Comparison of ENCODE assay signal across 8 mouse cellular contexts in the genomic region with DNA sequence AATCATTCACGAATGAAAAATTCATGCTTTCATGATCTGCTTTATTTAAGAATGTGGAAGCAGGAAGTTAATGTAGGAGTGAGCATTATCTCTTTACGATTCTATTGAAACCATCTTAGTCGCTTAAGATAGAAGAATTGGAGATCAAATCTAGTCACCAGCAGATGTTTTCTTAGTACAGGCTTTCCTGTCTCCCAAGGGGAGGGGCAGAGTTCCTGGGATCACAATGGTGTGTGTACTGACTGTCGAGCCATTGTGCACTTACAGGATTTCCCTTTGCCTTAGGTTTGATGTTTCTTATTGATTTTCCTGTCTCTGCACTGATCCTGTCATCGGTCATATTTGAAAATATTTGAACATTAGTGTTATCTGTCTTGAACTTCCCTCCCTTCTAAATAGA. TPM values are rescaled to one million over a fixed set of nuclear protein-coding genes. Genes with fewer than 3 reads are reported as not detected.
DNase-seq lines count a peak whose midpoint lies in the region; ATAC-seq and TF ChIP-seq lines count a peak whose summit lies in the region.

No protein-coding gene starts in this region.

- no peak overlapping the region for H3K4me3 ChIP-seq in cerebellum, adult 2 months (replicated peaks; ENCODE audit: insufficient read depth, low read depth, low read length)
- H3K4me3 ChIP-seq in intestine, embryonic 16.5 days (ENCODE audit: low read length), result peak overlapping the region; percentile 81
- H3K4me3 ChIP-seq in midbrain, embryonic 13.5 days (replicated peaks), result peak overlapping the region; percentile 73

- peak overlapping the region; percentile 88; the same call in 1 of the 2 replicates for H3K9ac ChIP-seq in intestine, embryonic 16.5 days (ENCODE audit: low read depth, low read length)
- peak overlapping the region; percentile 84 for H3K9ac ChIP-seq in midbrain, embryonic 13.5 days (replicated peaks)

- TF ChIP-seq POLR2A in cerebellum, adult 2 months (IDR thresholded peaks at IDR 0.05; ENCODE audit: borderline replicate concordance, insufficient read depth, low read length), result no peak

- H3K4me2 ChIP-seq in intestine, embryonic 16.5 days (ENCODE audit: low read depth, low read length), result peak overlapping the region; percentile 90
- H3K4me2 ChIP-seq in midbrain, embryonic 13.5 days (replicated peaks), result peak overlapping the region; percentile 85

- H3K27me3 ChIP-seq in cerebellum, adult 2 months (ENCODE audit: control insufficient read depth, insufficient read depth, low read length), result no peaks in the 10 kb centered on the region
- no peaks in the 10 kb centered on the region for H3K27me3 ChIP-seq in intestine, embryonic 16.5 days (replicated peaks; ENCODE audit: control insufficient read depth, insufficient read depth, low read length)
- no peaks in the 10 kb centered on the region for H3K27me3 ChIP-seq in midbrain, embryonic 13.5 days

- no peaks in the 10 kb centered on the region for H3K4me1 ChIP-seq in cerebellum, adult 2 months (ENCODE audit: control insufficient read depth, insufficient read depth, low read length)
- peaks cover 6% of the 10 kb centered on the region; the same call in 1 of the 2 replicates for H3K4me1 ChIP-seq in intestine, embryonic 16.5 days (ENCODE audit: control insufficient read depth, insufficient read depth, low read length)
- H3K4me1 ChIP-seq in midbrain, embryonic 13.5 days (replicated peaks), result peaks cover 6% of the 10 kb centered on the region; the same call in 1 of the 2 replicates

- no peaks in the 10 kb centered on the region for H3K36me3 ChIP-seq in intestine, embryonic 16.5 days (ENCODE audit: control insufficient read depth, insufficient read depth, low read length)
- no peaks in the 10 kb centered on the region for H3K36me3 ChIP-seq in midbrain, embryonic 13.5 days

- H3K27ac ChIP-seq in cerebellum, adult 2 months (ENCODE audit: insufficient read depth, low read length), result no peak overlapping the region
- no peak overlapping the region for H3K27ac ChIP-seq in intestine, embryonic 16.5 days (ENCODE audit: low read length)
- H3K27ac ChIP-seq in midbrain, embryonic 13.5 days, result peak overlapping the region; percentile 57; the same call in 1 of the 2 replicates

- no peak for TF ChIP-seq CTCF in cerebellum, adult 2 months (IDR thresholded peaks at IDR 0.05; ENCODE audit: borderline replicate concordance, insufficient read depth, low read depth, low read length)

- ATAC-seq in erythroblast, adult 5-6 weeks (replicated peaks; ENCODE audit: low FRiP score, poor library complexity, severe bottlenecking), result 0 out of 2 replicates have a peak, but pooled peaks have one; percentile 34
- ATAC-seq in intestine, embryonic 16.5 days, result peak; percentile 74
- peak; percentile 78 for ATAC-seq in midbrain, embryonic 13.5 days

- 24% methylated on average over 5 of the region's 5 CpGs for WGBS in cerebellum, adult 2 months
- 26% methylated on average over 5 of the region's 5 CpGs for WGBS in intestine, embryonic 16.5 days
- 32% methylated on average over 5 of the region's 5 CpGs for WGBS in midbrain, embryonic 13.5 days

- no peaks in the 10 kb centered on the region for H3K9me3 ChIP-seq in intestine, embryonic 16.5 days (ENCODE audit: control insufficient read depth, low read length)
- no peaks in the 10 kb centered on the region for H3K9me3 ChIP-seq in midbrain, embryonic 13.5 days

- DNase-seq in cerebellum, adult 11-12 months, result peak; percentile 11
- DNase-seq in cerebellum, adult 2 months, result no peak
- peak; percentile 11 for DNase-seq in CD4-positive, CD25-positive, alpha-beta regulatory T cell, adult 2 months (ENCODE audit: low read depth, low spot score)
- DNase-seq in spleen, postnatal 10 days (ENCODE audit: low spot score in 2 of 2), result no peak
- DNase-seq in right cerebral cortex, postnatal 14 days, result no peak

RNA-seq across cellular contexts. Expression of a gene that starts 0.4 kb away (rescaled TPM):
- polyA plus RNA-seq in cerebellum, adult 2 months (2012; rRNA removed), result 2.9 and 3.4 TPM in 2 replicates
- not detected in 2 replicates for total RNA-seq in erythroblast, adult 5-6 weeks (2015; ENCODE audit: low replicate concordance)
- 0.56 TPM in 1 of 2 replicates, not detected in the other for total RNA-seq in erythroblast, adult 5-6 weeks (2017; ENCODE audit: low replicate concordance)
- 0.69 and 1.4 TPM in 2 replicates for polyA plus RNA-seq in intestine, embryonic 16.5 days (2015; fragmentation: Nextera tagmentation; extraction: Ambion mirVana)
- polyA plus RNA-seq in midbrain, embryonic 13.5 days (2015; fragmentation: Nextera tagmentation; extraction: Ambion mirVana), result 1.5 and 1.6 TPM in 2 replicates

RNA-seq across cellular contexts. Expression of a gene that starts 25.7 kb away (rescaled TPM):
- polyA plus RNA-seq in cerebellum, adult 2 months (2012; rRNA removed), result 2.3 and 2.4 TPM in 2 replicates
- total RNA-seq in erythroblast, adult 5-6 weeks (2015; ENCODE audit: low replicate concordance), result 4.0 and 5.0 TPM in 2 replicates
- total RNA-seq in erythroblast, adult 5-6 weeks (2017; ENCODE audit: low replicate concordance), result 2.0 and 7.8 TPM in 2 replicates
- 2.0 and 2.4 TPM in 2 replicates for polyA plus RNA-seq in intestine, embryonic 16.5 days (2015; fragmentation: Nextera tagmentation; extraction: Ambion mirVana)
- 1.4 and 1.7 TPM in 2 replicates for polyA plus RNA-seq in midbrain, embryonic 13.5 days (2015; fragmentation: Nextera tagmentation; extraction: Ambion mirVana)

RNA-seq across cellular contexts. Expression of a gene that starts 28.5 kb away (rescaled TPM):
- polyA plus RNA-seq in cerebellum, adult 2 months (2012; rRNA removed), result 4.0 TPM in 2 replicates
- 3.3 TPM in 1 of 2 replicates, not detected in the other for total RNA-seq in erythroblast, adult 5-6 weeks (2015; ENCODE audit: low replicate concordance)
- 2.7 TPM in 1 of 2 replicates, not detected in the other for total RNA-seq in erythroblast, adult 5-6 weeks (2017; ENCODE audit: low replicate concordance)
- 1.2 and 1.5 TPM in 2 replicates for polyA plus RNA-seq in intestine, embryonic 16.5 days (2015; fragmentation: Nextera tagmentation; extraction: Ambion mirVana)
- 5.3 and 5.5 TPM in 2 replicates for polyA plus RNA-seq in midbrain, embryonic 13.5 days (2015; fragmentation: Nextera tagmentation; extraction: Ambion mirVana)

RNA-seq across cellular contexts. Expression of a gene that starts 53.6 kb away (rescaled TPM):
- polyA plus RNA-seq in cerebellum, adult 2 months (2012; rRNA removed), result 0.43 TPM in 1 of 2 replicates, not detected in the other
- not detected in 2 replicates for total RNA-seq in erythroblast, adult 5-6 weeks (2015; ENCODE audit: low replicate concordance)
- total RNA-seq in erythroblast, adult 5-6 weeks (2017; ENCODE audit: low replicate concordance), result not detected in 2 replicates
- 0.28 and 0.95 TPM in 2 replicates for polyA plus RNA-seq in intestine, embryonic 16.5 days (2015; fragmentation: Nextera tagmentation; extraction: Ambion mirVana)
- not detected in 2 replicates for polyA plus RNA-seq in midbrain, embryonic 13.5 days (2015; fragmentation: Nextera tagmentation; extraction: Ambion mirVana)

RNA-seq across cellular contexts. Expression of a gene that starts 53.7 kb away (rescaled TPM):
- polyA plus RNA-seq in cerebellum, adult 2 months (2012; rRNA removed), result 0.44 and 0.59 TPM in 2 replicates
- 3.1 and 5.0 TPM in 2 replicates for total RNA-seq in erythroblast, adult 5-6 weeks (2015; ENCODE audit: low replicate concordance)
- 6.8 and 7.6 TPM in 2 replicates for total RNA-seq in erythroblast, adult 5-6 weeks (2017; ENCODE audit: low replicate concordance)
- 0.77 and 1.0 TPM in 2 replicates for polyA plus RNA-seq in intestine, embryonic 16.5 days (2015; fragmentation: Nextera tagmentation; extraction: Ambion mirVana)
- 0.61 and 0.79 TPM in 2 replicates for polyA plus RNA-seq in midbrain, embryonic 13.5 days (2015; fragmentation: Nextera tagmentation; extraction: Ambion mirVana)

Comparison
In these comparisons a context has a peak if more than half of its experiments do, and no peak if none do; other contexts are left out.
1. DNase-seq: peak in cerebellum, adult 11-12 months (single experiment) and CD4-positive, CD25-positive, alpha-beta regulatory T cell, adult 2 months (single experiment); none in cerebellum, adult 2 months (0 of 2), spleen, postnatal 10 days (0 of 2) and right cerebral cortex, postnatal 14 days (single experiment).
2. Peak in every context shown above with its lines, with median percentiles within 50 percentile points of each other: ATAC-seq.